Mouse (Mus musculus): ENCODE results near the gene Srbd1. TPM values are rescaled to one million over a fixed set of nuclear protein-coding genes. Genes with fewer than 3 reads are reported as not detected.

Srbd1 gene
- polyA plus RNA-seq, 1 experiment from 2014 or later = 12.6 TPM

DNA sequence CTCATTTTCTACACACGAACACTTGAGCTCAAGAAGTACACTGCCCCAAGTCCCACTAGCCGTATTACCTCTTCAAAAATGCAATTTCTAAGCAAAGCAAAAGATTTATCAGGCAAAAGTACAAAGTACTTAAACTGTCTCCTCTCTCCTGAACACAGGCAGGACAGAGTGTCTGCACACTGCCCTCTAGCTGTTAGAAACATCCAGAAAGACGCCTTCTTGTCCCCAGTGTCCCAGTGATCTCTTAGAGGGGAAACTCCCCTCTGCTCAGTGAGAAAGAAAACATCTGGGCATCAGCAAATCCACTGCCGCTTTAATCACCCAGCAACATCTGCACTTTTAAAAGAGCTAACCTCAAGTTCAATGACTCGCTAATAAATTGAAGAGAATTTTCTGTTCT is 12.4 kb downstream of the Srbd1 start:
- Histone ChIP-seq H3K27ac (no peak overlapping the region), H3K36me3 (peaks cover 95% of the 10 kb centered on the region), H3K9ac (no peak overlapping the region), H3K27me3 (replicated peaks) (no peaks in the 10 kb centered on the region), H3K4me1 (no peaks in the 10 kb centered on the region), H3K4me2 (no peak overlapping the region), H3K9me3 (replicated peaks) (no peaks in the 10 kb centered on the region), H3K4me3 (no peak overlapping the region)
- 77% methylated on average over 5 of the region's 5 CpGs for WGBS (ENCODE audit: insufficient replicate concordance)
- no peak for ATAC-seq

DNA sequence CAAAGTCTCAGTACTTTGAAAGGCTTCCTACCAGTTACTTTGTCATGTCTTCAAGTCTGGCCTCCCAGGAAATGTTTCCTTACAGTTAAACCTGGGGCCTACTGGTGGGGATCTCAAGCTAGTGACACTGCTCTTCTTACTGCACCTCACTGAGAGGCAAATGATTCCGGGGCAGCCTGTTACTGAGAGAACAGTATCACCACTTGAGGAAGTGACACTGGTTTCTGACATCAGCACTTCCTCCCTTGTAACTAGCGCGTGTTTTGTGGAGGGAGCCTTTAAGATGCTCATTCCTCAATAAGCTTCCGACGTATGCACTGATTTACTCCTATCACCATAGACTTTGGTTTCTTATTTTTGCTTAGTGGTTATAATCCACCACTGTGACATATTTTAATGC is 16.8 kb downstream of the Srbd1 start:
- ATAC-seq = no peak
- 76% methylated on average over 5 of the region's 5 CpGs for WGBS (ENCODE audit: insufficient replicate concordance)
- H3K36me3 ChIP-seq = peaks cover 88% of the 10 kb centered on the region

DNA sequence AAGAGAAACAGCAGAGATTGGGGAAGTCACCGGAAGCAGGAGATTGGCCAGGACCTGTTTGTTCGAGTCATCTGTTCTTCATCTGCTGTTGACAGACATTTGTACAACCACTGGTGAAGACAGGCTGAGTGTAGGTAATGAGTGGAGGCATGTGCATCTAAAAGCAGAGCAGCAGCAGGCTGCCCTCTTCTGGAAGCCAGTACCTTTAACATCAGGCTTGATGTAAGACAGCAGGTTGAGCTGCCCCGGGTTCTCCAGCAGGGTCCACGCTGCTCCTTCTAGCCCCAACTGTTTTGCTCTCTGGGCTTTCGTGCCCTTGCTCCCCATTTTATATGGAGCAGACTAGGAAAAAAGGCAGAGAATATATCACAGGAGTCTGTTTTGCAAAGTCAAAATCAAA is 19.1 kb downstream of the Srbd1 start:
- no peak overlapping the region for H3K4me2 ChIP-seq
- H3K36me3 ChIP-seq = peaks cover 82% of the 10 kb centered on the region
- no peak overlapping the region for H3K27ac ChIP-seq
- no peak overlapping the region for H3K9ac ChIP-seq
- H3K4me1 ChIP-seq = no peaks in the 10 kb centered on the region
- ATAC-seq = no peak
- H3K9me3 ChIP-seq (replicated peaks) = no peaks in the 10 kb centered on the region
- no peak overlapping the region for H3K4me3 ChIP-seq
- no peaks in the 10 kb centered on the region for H3K27me3 ChIP-seq (replicated peaks)
- WGBS (ENCODE audit: insufficient replicate concordance) = 87% methylated on average over 5 of the region's 5 CpGs

More for the DNA sequence above, 16.8 kb downstream of the Srbd1 start:
- no peaks in the 10 kb centered on the region for H3K4me1 ChIP-seq
- no peaks in the 10 kb centered on the region for H3K9me3 ChIP-seq (replicated peaks)
- no peaks in the 10 kb centered on the region for H3K27me3 ChIP-seq (replicated peaks)
- no peak overlapping the region for H3K9ac ChIP-seq
- no peak overlapping the region for H3K27ac ChIP-seq
- H3K4me2 ChIP-seq = no peak overlapping the region
- H3K4me3 ChIP-seq = no peak overlapping the region

DNA sequence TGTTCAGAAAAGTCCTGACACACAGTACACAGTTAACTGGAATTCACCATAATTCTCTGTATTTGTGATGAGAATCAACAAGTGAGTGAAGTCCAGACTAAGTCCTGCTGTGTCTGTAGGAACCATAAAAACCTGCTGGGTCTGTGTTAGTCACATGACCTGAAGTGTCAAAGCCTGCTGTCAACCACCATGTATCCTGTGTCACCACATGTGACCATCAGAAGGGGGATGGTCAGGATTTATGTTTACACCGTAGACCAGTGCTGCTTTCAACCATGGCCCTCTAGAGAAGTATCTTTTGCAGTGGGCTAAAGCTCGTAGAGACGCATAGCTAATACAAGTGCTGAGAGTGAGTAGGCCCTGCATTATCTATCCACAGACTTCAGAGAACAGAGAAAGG is 21.8 kb downstream of the Srbd1 start:
- 88% methylated on average over 3 of the region's 3 CpGs for WGBS (ENCODE audit: insufficient replicate concordance)
- peaks cover 72% of the 10 kb centered on the region for H3K36me3 ChIP-seq
- ATAC-seq = no peak

DNA sequence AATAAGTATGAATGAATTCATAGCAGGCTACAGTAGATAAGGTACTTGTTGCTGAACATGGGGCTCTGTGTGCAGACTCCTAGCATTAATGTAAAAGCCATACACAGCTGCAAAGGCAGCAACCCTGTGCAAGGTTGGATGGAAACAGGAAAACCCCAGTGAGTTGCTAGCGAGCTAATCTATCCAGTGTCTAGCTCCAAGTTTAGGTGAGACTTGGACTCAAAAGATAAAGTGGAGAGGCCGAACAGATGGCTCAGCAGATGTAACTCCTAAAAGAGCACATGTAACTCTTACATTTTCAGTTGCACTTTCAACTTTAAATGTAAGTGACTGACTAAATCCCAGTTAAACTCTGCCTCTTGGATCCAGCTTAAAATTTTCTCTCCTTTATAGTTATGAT is 48.1 kb downstream of the Srbd1 start:
- no peak overlapping the region for H3K27ac ChIP-seq
- WGBS (ENCODE audit: insufficient replicate concordance) = 35% methylated on average over 2 of the region's 2 CpGs
- 0 out of 2 replicates have a peak, but pooled peaks have one; percentile 35 for ATAC-seq

More for the DNA sequence above, 21.8 kb downstream of the Srbd1 start:
- H3K4me1 ChIP-seq = no peaks in the 10 kb centered on the region
- no peaks in the 10 kb centered on the region for H3K9me3 ChIP-seq (replicated peaks)
- H3K4me2 ChIP-seq = no peak overlapping the region
- H3K9ac ChIP-seq = no peak overlapping the region
- H3K27ac ChIP-seq = no peak overlapping the region
- H3K4me3 ChIP-seq = no peak overlapping the region
- no peaks in the 10 kb centered on the region for H3K27me3 ChIP-seq (replicated peaks)

DNA sequence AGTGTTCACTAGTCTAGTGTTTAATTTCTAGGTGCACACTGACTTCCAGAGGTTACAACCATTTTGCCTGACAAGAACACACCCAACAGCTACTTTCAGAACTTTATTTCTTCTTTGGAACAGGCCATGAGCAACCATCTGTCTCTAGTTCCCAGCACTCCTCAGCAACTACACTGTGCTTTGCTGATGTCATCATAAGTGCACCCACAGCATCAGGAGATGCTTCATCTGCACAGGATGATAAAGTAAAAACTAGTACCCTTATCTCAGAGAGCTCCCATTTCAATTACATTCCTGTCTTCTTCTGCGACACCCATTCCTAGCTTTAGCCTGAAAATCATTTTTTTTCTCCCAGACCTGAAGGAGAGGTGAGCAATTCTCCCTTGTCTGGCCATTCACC is 51.9 kb downstream of the Srbd1 start:
- 24% methylated on average over 1 of the region's 1 CpGs for WGBS (ENCODE audit: insufficient replicate concordance)
- Histone ChIP-seq H3K4me1 (peaks cover 26% of the 10 kb centered on the region), H3K9ac (no peak overlapping the region), H3K36me3 (peaks cover 29% of the 10 kb centered on the region), H3K27me3 (replicated peaks) (no peaks in the 10 kb centered on the region), H3K27ac (no peak overlapping the region), H3K9me3 (replicated peaks) (no peaks in the 10 kb centered on the region), H3K4me2 (no peak overlapping the region), H3K4me3 (no peak overlapping the region)
- ATAC-seq = peak; percentile 67; the same call in 1 of the 2 replicates

More for the DNA sequence above, 48.1 kb downstream of the Srbd1 start:
- H3K36me3 ChIP-seq = peaks cover 48% of the 10 kb centered on the region
- no peaks in the 10 kb centered on the region for H3K27me3 ChIP-seq (replicated peaks)
- no peak overlapping the region for H3K4me3 ChIP-seq
- peaks cover 26% of the 10 kb centered on the region for H3K4me1 ChIP-seq
- no peaks in the 10 kb centered on the region for H3K9me3 ChIP-seq (replicated peaks)
- H3K9ac ChIP-seq = no peak overlapping the region
- H3K4me2 ChIP-seq = no peak overlapping the region

DNA sequence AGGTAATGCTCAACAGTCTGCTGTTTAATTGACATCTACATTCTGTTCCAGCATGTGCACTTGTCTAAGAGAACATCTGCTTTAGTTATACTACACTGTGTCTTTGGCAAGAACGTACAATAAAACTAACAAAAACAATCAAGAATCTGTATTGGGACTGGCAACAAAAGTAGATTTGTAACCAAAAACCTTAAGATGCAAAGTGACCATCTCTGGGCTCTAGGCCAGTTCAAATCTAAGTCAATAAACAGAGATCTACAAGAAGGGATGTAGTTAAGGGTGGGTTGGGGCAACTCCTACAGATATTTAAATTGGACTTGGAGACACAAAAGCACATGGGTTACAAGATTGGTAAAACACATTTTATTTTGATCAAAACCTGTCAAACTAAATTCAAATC is 53.3 kb downstream of the Srbd1 start:
- peaks cover 15% of the 10 kb centered on the region for H3K4me1 ChIP-seq
- no peak for ATAC-seq

DNA sequence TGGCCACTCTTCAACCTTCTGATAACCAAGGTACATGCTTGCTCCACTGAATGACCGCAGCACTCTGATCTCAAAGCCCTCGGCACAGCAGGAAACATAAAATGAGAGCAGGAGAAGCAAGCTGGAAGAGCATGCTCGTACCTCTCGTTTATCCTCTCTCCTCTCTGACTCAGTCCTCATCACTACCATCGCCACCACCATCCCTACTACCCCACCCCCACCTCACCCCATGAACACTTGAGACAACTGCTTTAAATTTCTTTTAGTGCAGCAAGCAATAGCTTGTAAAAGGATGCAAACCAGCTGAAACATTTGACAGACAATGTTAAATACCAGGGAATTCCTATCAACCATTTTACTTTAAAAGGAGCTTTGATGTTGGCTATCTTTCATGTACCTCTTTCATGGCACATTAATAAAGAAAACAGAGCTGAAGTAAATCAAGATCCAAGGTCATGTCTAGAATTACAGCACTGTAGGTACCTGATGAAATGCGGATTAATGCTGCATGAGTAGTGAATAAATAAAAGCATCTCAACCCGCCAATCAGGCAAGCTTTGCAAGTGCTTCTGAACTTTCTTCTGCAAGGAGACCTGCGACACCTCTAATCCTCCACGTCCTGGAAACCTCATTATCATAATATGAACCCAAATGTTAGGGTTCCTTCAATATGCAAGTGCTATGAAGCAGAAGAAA is 54.9 kb downstream of the Srbd1 start:
- 77% methylated on average over 9 of the region's 9 CpGs for WGBS (ENCODE audit: insufficient replicate concordance)

More for the DNA sequence above, 53.3 kb downstream of the Srbd1 start:
- WGBS (ENCODE audit: insufficient replicate concordance) = 85% methylated on average over 1 of the region's 1 CpGs
- H3K9ac ChIP-seq = no peak overlapping the region
- no peak overlapping the region for H3K27ac ChIP-seq
- no peaks in the 10 kb centered on the region for H3K9me3 ChIP-seq (replicated peaks)
- no peaks in the 10 kb centered on the region for H3K27me3 ChIP-seq (replicated peaks)
- no peak overlapping the region for H3K4me3 ChIP-seq
- H3K36me3 ChIP-seq = peaks cover 17% of the 10 kb centered on the region
- H3K4me2 ChIP-seq = no peak overlapping the region

DNA sequence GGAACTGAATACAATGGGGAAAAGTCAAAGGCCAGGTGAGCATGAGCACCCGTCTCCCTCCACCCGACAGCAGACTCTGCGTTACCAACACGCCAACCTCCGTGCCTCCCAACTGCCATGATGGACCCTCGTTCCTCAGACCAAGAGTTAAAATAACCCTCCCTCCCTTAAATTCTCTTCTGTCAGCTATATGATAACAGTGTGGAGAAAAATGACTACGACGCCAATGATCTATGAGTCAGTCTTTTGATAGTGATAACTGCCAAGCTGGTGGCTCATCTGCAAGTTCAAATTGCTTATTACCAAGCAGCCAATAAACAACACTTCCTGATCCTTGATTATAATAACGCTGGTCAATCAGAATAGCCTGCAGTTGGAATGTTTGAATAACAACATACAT is 57.1 kb downstream of the Srbd1 start:
- Histone ChIP-seq H3K27ac (no peak overlapping the region), H3K27me3 (replicated peaks) (no peaks in the 10 kb centered on the region), H3K36me3 (peaks cover 10% of the 10 kb centered on the region), H3K4me1 (peaks cover 4% of the 10 kb centered on the region), H3K4me2 (no peak overlapping the region), H3K9ac (no peak overlapping the region), H3K4me3 (no peak overlapping the region), H3K9me3 (replicated peaks) (no peaks in the 10 kb centered on the region)
- no peak for ATAC-seq
- 72% methylated on average over 9 of the region's 9 CpGs for WGBS (ENCODE audit: insufficient replicate concordance)

More for the DNA sequence above, 54.9 kb downstream of the Srbd1 start:
- ATAC-seq = no peak
- Histone ChIP-seq H3K9me3 (replicated peaks) (no peaks in the 10 kb centered on the region), H3K27me3 (replicated peaks) (no peaks in the 10 kb centered on the region), H3K27ac (no peak overlapping the region), H3K4me1 (peaks cover 10% of the 10 kb centered on the region), H3K9ac (no peak overlapping the region), H3K36me3 (peaks cover 17% of the 10 kb centered on the region), H3K4me2 (no peak overlapping the region), H3K4me3 (no peak overlapping the region)

DNA sequence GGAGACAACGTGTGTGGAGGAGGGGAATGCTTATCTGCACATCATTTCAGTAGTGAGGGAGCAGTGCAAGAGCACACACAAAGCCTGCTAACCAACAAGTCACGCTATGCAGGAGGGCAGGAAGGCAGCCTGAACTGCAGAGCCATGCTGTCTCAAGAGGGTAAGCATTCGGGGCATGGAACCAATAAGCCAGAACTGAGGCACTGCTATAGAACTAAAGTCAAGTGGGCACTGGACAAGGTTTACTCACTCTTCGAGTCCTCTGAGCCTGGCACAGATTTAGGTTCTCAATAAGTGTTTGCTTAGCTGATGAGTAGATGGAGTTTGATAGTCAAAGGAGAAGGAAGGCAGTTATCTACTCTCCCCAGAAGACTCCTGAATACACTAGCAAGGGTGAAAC is 58.8 kb downstream of the Srbd1 start:
- Histone ChIP-seq H3K4me3 (no peak overlapping the region), H3K9me3 (replicated peaks) (no peaks in the 10 kb centered on the region), H3K27ac (no peak overlapping the region), H3K27me3 (replicated peaks) (no peaks in the 10 kb centered on the region), H3K9ac (no peak overlapping the region), H3K4me2 (no peak overlapping the region), H3K36me3 (peaks cover 8% of the 10 kb centered on the region), H3K4me1 (no peaks in the 10 kb centered on the region)
- 69% methylated on average over 4 of the region's 4 CpGs for WGBS (ENCODE audit: insufficient replicate concordance)
- ATAC-seq = no peak

DNA sequence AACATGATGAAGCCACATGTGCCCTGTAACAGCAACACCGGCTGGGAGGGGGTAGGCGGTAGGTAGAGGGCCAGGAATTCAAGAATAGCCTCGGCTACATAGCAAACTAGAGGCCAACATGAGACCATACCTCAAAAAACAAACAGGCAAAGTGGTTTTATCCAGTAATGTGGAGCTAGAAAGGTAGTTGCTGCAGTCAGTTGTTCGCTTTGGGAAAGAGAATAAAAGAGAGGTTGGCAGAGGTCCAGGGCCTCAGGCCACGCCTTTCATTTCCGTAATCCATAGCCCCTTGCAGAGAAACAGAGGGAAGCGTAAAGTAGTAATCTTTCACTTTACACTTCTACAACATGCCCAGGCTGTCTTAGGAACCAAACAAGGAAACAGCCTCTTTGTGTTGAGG is 61.8 kb downstream of the Srbd1 start:
- Histone ChIP-seq H3K9me3 (replicated peaks) (no peaks in the 10 kb centered on the region), H3K4me1 (no peaks in the 10 kb centered on the region), H3K4me2 (no peak overlapping the region), H3K27me3 (replicated peaks) (no peaks in the 10 kb centered on the region), H3K4me3 (no peak overlapping the region), H3K36me3 (peaks cover 15% of the 10 kb centered on the region), H3K9ac (no peak overlapping the region), H3K27ac (no peak overlapping the region)
- 87% methylated on average over 7 of the region's 7 CpGs for WGBS (ENCODE audit: insufficient replicate concordance)
- ATAC-seq = no peak

DNA sequence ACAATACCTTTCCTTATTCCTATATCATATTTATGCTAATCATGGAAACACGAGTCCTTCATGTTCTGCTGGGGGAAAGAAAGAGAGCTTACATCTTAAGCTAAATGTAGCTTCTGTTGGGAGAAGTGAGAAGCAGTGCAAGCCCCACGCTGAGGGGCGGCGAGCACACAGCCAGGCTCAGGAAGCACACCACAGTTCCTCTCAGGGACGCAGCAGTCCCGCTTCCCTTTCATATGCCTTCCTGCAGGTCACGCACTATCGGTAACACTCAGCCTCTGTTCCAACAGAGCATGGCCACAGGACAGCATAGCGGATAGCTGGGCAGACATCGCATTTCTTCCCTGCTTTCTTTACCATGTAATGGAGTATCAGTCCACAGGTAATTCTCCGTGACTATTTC is 66.9 kb downstream of the Srbd1 start:
- ATAC-seq = no peak
- no peaks in the 10 kb centered on the region for H3K27me3 ChIP-seq (replicated peaks)
- no peaks in the 10 kb centered on the region for H3K4me1 ChIP-seq
- H3K36me3 ChIP-seq = peaks cover 7% of the 10 kb centered on the region
- 63% methylated on average over 11 of the region's 11 CpGs for WGBS (ENCODE audit: insufficient replicate concordance)
- no peaks in the 10 kb centered on the region for H3K9me3 ChIP-seq (replicated peaks)
- H3K4me3 ChIP-seq = no peak overlapping the region
- H3K9ac ChIP-seq = no peak overlapping the region
- H3K4me2 ChIP-seq = no peak overlapping the region
- H3K27ac ChIP-seq = no peak overlapping the region

DNA sequence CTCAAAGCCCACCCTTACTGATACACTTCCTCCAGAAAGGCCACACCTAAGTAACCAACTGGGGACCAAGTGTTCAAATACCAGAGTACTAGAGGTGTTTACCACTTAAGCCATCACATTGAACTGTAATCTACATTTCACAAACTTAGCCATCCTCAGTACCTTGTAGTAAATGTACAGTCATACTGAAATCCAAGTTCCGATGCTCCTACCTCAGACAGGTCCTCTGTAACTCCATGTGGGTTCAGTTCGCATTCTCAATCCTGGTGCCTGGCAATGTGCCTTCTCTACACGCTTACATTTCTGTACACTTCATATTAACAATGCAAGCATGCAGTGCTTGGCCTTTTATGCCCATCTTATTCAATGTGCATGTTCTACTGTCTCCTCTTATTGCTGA is 77.5 kb downstream of the Srbd1 start:
- Histone ChIP-seq H3K4me1 (peaks cover 13% of the 10 kb centered on the region; the same call in 1 of the 2 replicates), H3K36me3 (no peaks in the 10 kb centered on the region), H3K27me3 (replicated peaks) (no peaks in the 10 kb centered on the region), H3K9ac (no peak overlapping the region), H3K27ac (no peak overlapping the region), H3K4me2 (no peak overlapping the region), H3K9me3 (replicated peaks) (no peaks in the 10 kb centered on the region), H3K4me3 (no peak overlapping the region)
- ATAC-seq = no peak
- 87% methylated on average over 3 of the region's 3 CpGs for WGBS (ENCODE audit: insufficient replicate concordance)
